In the genomic region with DNA sequence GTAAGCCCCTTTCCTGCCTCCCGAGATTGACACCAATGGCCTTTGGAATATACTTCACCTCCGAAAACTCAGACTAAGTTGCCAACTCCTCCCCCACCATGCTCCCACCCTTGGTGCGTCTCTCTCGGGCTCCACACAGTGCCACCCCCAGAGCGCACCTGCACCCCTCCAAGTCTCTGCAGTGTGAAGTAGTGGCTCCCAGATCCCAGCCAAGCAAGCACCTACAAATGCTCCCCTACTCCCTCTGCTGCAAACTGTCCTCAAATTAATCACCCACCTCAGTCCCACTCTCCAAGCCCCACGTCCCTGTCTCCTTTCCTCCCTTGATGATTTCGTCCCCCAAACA, we compare ENCODE assay signal across 8 mouse cellular contexts. TPM values are rescaled to one million over a fixed set of nuclear protein-coding genes. Genes with fewer than 3 reads are reported as not detected.
DNase-seq lines count a peak whose midpoint lies in the region; ATAC-seq and TF ChIP-seq lines count a peak whose summit lies in the region.

No protein-coding gene starts in this region.

- H3K27ac ChIP-seq in heart, embryonic 14.5 days (replicated peaks in 1 of 2; ENCODE audit: control insufficient read depth in 1 of 2, insufficient read depth in 1 of 2, low read depth in 2 of 2, low read length in 2 of 2) = no peak overlapping the region
- H3K27ac ChIP-seq in ES-Bruce4 (ENCODE audit: insufficient read depth, low read length) = no peak overlapping the region
- no peak overlapping the region for H3K27ac ChIP-seq in hindbrain, embryonic 13.5 days

- 0 out of 2 replicates have a peak, but pooled peaks have one; percentile 42 for ATAC-seq in heart, embryonic 14.5 days (ENCODE audit: insufficient number of reproducible peaks, insufficient read depth, low FRiP score, low read depth)
- ATAC-seq in hindbrain, embryonic 13.5 days (ENCODE audit: low FRiP score) = peak; percentile 62
- peak; percentile 21 for ATAC-seq in megakaryocyte progenitor cell, adult 5-6 weeks (replicated peaks; ENCODE audit: poor library complexity)

- under 1% methylated on average over 7 of the region's 7 CpGs for WGBS in heart, embryonic 14.5 days
- under 1% methylated on average over 7 of the region's 7 CpGs for WGBS in hindbrain, embryonic 13.5 days

- no peak for TF ChIP-seq EP300 in ES-Bruce4 (IDR thresholded peaks at IDR 0.05; ENCODE audit: insufficient read depth, low read depth, low read length)

- no peak for TF ChIP-seq POLR2A in ES-Bruce4 (IDR thresholded peaks at IDR 0.05; ENCODE audit: insufficient read depth, low read length)

- peak overlapping the region; percentile 100 for H3K4me2 ChIP-seq in heart, embryonic 14.5 days (ENCODE audit: low read length)
- H3K4me2 ChIP-seq in hindbrain, embryonic 13.5 days = peak overlapping the region; percentile 100

- H3K9ac ChIP-seq in heart, embryonic 14.5 days (ENCODE audit: low read length) = peak overlapping the region; percentile 69
- 0 out of 2 replicates have a peak overlapping the region, but pooled peaks have one; percentile 5 for H3K9ac ChIP-seq in ES-Bruce4 (ENCODE audit: low read depth, poor library complexity, severe bottlenecking)
- peak overlapping the region; percentile 72 for H3K9ac ChIP-seq in hindbrain, embryonic 13.5 days

- H3K9me3 ChIP-seq in heart, embryonic 14.5 days (ENCODE audit: control insufficient read depth, low read length) = no peaks in the 10 kb centered on the region
- 0 out of 2 replicates have a peak, but pooled peaks cover 2% of the 10 kb centered on the region for H3K9me3 ChIP-seq in ES-Bruce4 (replicated peaks; ENCODE audit: control insufficient read depth, insufficient read depth, low read length, poor library complexity, severe bottlenecking)
- H3K9me3 ChIP-seq in hindbrain, embryonic 13.5 days = no peaks in the 10 kb centered on the region

- peaks cover 5% of the 10 kb centered on the region; the same call in 1 of the 2 replicates for H3K27me3 ChIP-seq in heart, embryonic 14.5 days (ENCODE audit: control insufficient read depth, insufficient read depth, low read length)
- H3K27me3 ChIP-seq in ES-Bruce4 (ENCODE audit: control insufficient read depth, insufficient read depth, low read length, poor library complexity, severe bottlenecking) = peaks cover 11% of the 10 kb centered on the region
- peaks cover 35% of the 10 kb centered on the region for H3K27me3 ChIP-seq in hindbrain, embryonic 13.5 days

- H3K36me3 ChIP-seq in heart, embryonic 14.5 days (ENCODE audit: control insufficient read depth, insufficient read depth, low read length) = no peaks in the 10 kb centered on the region
- no peaks in the 10 kb centered on the region for H3K36me3 ChIP-seq in ES-Bruce4 (ENCODE audit: control insufficient read depth, insufficient read depth, low read length, poor library complexity, severe bottlenecking)
- no peaks in the 10 kb centered on the region for H3K36me3 ChIP-seq in hindbrain, embryonic 13.5 days

- peak overlapping the region; percentile 61 to 68 for H3K4me3 ChIP-seq in heart, embryonic 14.5 days (ENCODE audit: control insufficient read depth in 1 of 2, insufficient read depth in 1 of 2, low read depth in 1 of 2, low read length in 2 of 2)
- H3K4me3 ChIP-seq in ES-Bruce4 (ENCODE audit: low read depth, low read length) = peak overlapping the region; percentile 44
- peak overlapping the region; percentile 61 for H3K4me3 ChIP-seq in hindbrain, embryonic 13.5 days

- peaks cover 0 to 6% of the 10 kb centered on the region in 2 experiments; a peak in 3 of 4 replicates for H3K4me1 ChIP-seq in heart, embryonic 14.5 days (ENCODE audit: control insufficient read depth in 2 of 2, insufficient read depth in 2 of 2, low read length in 2 of 2)
- H3K4me1 ChIP-seq in ES-Bruce4 (ENCODE audit: control insufficient read depth, insufficient read depth, low read length) = no peaks in the 10 kb centered on the region
- peaks cover 11% of the 10 kb centered on the region for H3K4me1 ChIP-seq in hindbrain, embryonic 13.5 days (replicated peaks)

- no peak for TF ChIP-seq CTCF in ES-Bruce4 (IDR thresholded peaks at IDR 0.05; ENCODE audit: low read depth, low read length)

- no peak for DNase-seq in heart, adult 18-20 months
- peak; percentile 41 to 43 for DNase-seq in cerebellum, postnatal 25 days
- peak; percentile 10 to 12 for DNase-seq in thymus, postnatal 36 days
- no peak for DNase-seq in urinary bladder, postnatal 36 days (ENCODE audit: low spot score in 2 of 2)

RNA-seq across cellular contexts. Expression of a gene that starts 0.7 kb away (rescaled TPM):
- polyA plus RNA-seq in heart, embryonic 14.5 days (2014; fragmentation: Nextera tagmentation; extraction: Ambion mirVana) = 2.0 and 3.6 TPM in 2 replicates
- total RNA-seq in heart, adult 18-20 months (2021) = 1 to 10 TPM in 1 of 2 experiments, under 1 TPM in 1; 0.22 to 1.9 TPM
- not detected in 2 replicates for polyA plus RNA-seq in ES-Bruce4 (2011; ENCODE audit: insufficient read depth, insufficient read length, low read depth, missing spikeins)
- 0.22 and 0.62 TPM in 2 replicates for polyA plus RNA-seq in hindbrain, embryonic 13.5 days (2015; fragmentation: Nextera tagmentation; extraction: Ambion mirVana)
- not detected in 2 replicates for total RNA-seq in megakaryocyte progenitor cell, adult 5-6 weeks (2015)
- 0.03 TPM in 1 of 2 replicates, not detected in the other for total RNA-seq in megakaryocyte progenitor cell, adult 5-6 weeks (2017)

Comparison
In these comparisons a context has a peak if more than half of its experiments do, and no peak if none do; other contexts are left out.
1. H3K9ac ChIP-seq: peak in every context shown above with its lines; median percentile 72 in hindbrain, embryonic 13.5 days; 69 in heart, embryonic 14.5 days; 5 in ES-Bruce4.
2. DNase-seq: peak in cerebellum, postnatal 25 days (2 of 2) and thymus, postnatal 36 days (2 of 2); none in heart, adult 18-20 months (0 of 2) and urinary bladder, postnatal 36 days (0 of 2).
3. Peak in every context shown above with its lines, with median percentiles within 50 percentile points of each other: ATAC-seq and H3K4me3 ChIP-seq.